Mouse (Mus musculus) right cerebral cortex, postnatal 10 days (tissue): ENCODE measurements at regions not wholly inside any gene's neighbourhood (a gene's known extent, or its start where the extent isn't known, plus 50 kb on each side); places are given as distances from the start of the nearest gene placed in this dataset.

Experiments
- DNase-seq, 2 experiments: peaks; one replicate each; pipeline ENCODE4 v3.0.0; 2021; ENCODE audit warnings: low spot score in 2 of 2

DNA sequence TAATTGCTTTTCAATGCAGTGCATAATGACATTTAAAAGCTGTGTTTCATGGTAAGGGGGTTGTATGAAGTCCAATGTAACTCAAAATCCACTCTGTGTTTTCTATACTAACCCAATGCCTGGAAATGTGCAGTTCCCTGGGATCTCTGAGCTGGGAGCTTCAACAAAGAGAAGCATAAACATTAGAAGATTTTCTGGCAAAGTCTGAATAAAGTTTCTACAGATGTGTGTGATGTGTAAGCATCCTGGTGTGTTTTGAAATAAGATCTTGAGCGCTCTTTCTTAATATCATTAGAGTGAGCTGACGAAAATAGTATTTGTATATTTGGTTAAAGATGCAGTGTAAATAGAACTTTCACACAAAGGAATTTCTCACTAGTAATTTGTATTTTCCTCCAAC is 212.2 kb upstream of the Ferd3l start:
- no peak for DNase-seq

DNA sequence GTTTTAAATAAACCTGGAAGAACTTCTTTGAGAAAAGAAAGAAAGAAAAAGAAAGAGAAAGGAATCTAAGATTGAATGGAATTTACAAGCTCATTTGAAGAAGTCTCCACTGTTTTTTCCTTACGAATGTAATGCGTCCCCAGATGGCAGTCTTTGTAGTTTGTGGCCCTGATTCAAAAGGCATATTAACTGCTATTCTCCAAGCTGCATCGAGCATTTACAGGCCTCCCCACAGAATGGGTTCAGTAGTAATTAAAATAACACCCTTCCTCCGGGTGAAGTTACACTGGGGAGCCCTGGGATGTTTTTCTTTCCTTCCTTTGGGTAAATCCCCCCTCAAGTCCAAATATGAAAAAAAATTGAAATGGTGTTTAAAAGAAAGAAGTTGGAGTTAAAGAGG is 211.2 kb upstream of the Ferd3l start:
- DNase-seq: no peak

DNA sequence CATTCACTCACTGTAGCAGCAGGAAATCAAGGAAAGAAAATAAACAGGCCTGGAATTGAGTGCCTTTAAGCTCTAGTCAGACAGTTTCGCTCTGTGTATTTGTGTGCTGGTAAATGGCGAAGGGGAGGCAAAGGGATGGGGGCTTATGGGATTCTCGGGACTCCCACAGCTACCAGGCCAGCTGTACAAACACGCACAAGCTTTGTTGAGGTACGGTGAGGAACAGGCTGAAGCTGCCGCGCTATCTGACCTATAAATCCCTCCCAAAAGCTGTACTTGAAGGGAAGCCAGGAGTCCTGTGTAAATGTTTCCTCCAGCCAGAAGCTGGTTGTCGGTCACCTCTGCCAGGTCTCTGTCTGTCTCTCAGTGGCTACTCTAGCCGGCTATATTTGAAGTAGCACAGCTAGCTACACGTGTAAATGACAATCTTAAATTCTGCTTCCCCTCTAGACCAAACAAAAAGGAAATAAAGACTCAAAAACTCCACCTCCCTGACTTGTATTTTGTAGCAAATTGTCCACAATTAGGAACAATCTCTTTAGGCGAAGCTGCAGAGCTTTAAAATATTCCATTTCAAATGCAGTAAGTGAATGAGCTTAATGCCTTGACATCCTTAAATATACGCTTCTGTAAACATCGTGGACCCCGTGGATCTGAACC is 210.5 kb upstream of the Ferd3l start:
- DNase-seq: peak; percentile 22 to 25

DNA sequence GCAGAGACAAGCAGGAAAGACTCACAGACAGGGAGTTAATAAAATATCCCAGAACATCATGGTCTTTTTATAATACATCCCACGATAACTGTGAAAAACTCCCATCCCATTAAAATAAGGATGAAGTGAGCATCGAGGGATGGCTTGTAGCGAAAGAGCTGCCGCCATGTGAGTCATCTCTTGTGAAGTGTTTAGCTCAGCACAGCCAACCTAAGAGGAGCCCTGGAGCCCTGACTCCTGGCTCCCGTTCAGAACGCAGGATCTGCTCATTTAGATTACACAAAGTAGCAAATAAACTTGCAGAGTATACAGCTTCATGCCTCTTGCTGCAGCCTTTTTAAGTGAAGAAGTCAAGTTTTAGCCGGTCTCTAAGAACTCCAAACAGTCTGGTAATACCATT is 209.2 kb upstream of the Ferd3l start:
- DNase-seq: no peak

DNA sequence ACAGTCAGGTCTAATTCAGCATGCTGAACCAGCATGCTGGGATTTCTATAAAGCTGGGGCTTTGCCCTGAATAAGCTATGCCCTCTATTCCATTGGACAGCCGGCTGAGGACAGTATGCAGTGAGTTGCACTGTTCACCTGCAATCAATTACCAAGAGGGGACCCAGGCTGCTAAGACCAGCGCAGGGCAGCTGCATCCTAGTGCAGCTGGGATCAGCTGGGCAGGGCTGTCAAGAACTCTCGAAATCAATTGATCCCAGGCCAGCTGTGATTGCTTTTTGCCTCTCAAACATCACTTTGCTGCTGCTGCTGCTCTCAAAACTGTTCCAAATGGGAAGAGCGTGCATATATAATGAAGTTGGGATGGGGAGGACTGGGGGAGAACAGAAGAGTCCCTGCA is 196.3 kb upstream of the Ferd3l start:
- no peak for DNase-seq

DNA sequence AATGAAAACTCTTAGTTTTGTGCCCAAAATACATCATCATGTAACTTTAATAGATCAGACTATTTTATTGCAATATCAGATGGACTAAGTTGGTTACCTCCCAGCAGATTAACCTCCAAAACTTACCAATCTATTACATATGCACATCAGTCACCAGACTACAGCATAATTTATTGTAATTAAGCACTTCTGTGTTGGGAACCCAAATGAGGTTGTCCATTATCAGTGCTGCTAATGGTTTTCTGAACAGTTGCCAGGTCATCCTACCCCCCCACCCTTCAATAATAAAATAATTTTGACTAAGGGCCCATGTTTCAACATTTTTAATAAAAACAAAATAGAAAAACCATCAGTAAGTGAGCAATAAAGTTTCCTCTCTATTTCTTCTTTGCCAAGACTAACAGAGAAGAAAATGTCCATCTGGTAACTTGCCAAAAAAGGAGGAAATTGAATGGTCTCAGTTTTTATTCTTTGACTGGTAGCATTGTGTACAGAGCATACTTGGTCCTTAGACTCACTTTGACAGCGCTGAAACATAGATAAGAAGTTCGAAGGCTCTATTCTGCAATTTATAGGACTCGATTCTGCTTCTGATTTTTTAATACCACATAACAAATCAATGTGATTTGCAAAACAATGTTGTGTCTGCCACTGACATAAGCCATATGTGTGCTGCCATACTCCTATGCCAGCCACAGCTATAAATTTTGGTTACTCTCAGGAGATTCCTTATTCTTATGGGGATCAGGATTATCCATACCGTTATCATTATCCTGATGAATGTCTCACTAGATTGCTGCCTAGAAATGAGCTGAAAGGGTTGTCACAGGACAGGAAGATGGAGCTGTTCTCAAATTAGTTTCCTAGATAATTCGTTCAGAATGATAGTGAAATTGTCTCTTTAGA is 152.4 kb upstream of the Ferd3l start:
- no peak for DNase-seq

DNA sequence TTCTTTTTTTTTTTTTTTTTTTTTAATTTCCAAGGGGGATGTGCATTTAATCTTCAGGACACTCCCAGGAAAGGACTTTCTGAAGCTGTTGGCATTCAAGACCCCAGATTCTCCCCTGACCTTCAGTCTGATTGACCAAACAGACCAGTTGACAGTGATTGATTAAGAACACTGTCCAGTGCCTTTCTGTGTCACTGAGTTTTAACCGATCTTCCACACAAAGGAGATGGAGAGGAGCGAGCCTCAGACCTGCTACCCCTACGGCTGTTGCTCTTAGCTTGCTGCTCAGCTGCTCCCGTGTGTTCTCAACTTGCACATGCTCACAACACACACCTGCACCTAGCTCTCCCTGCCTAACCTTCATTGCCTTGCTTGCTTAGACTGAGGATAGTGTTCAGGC is 149.7 kb upstream of the Ferd3l start:
- DNase-seq: no peak

DNA sequence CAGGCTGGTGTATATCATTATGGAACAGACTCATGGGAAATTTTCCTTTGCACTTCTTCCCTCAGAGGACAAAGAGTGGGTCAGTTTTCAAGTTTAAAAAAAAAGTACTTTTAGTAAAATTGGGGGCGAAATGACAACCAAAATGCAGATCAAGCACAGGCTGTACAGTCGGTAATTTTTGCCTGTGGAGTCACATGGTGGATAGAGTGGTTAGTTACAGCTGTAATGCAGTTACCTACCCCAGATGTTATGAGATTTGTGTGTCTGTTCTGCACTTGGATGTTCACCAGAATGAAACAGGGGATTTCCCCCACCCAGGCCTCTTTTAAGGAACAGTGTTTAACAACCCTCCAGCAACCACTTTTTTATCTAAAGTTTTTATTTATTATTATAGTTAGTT is 148.3 kb upstream of the Ferd3l start:
- DNase-seq: no peak

DNA sequence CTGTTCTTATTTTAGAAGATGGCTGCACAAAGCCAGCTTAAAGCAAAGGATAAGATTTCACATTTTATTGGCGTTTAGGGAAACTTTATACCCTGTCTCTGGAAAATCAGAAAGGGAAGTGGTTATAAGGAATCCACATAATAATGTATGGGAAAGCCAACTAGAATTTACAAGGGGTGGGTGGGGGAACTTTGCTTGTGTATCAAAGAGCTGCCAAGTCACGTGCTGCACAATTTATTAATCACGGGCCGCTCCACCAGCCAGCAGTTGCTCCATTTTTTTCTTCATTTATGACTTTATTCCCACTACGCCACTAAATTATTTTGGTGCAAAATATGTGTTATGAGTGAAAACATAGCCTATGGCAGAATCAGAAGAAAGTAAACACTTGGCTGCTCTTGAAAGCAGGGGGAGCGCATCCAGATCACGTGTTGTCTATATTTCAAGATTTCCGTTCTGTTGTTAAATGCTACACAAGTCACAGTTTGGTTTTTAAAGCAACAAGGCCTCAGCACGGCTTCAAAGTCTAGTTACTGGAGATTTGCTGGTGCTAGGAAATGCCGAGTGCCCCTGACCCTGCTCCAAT is 123.9 kb upstream of the Ferd3l start:
- no peak for DNase-seq

DNA sequence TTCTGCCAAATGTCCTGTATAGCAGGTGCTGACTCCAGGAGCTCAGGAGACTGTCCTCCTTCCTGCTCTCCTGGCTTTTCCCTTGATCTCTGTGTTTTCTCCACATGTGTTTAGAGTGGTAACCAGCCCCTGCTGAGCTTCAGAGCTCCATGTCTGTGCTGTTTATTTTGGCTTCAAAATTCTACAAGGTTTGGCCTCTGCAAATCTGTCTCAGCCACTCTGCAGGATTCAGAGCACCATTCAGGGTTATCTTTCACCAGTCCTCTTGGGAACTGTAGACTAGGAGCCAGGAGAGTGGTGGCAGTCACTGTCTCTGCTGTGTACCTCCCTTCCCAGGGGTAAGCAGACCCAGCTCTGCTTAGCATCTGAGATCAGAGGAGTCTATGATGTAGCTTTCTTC is 102.7 kb upstream of the Ferd3l start:
- DNase-seq: no peak

DNA sequence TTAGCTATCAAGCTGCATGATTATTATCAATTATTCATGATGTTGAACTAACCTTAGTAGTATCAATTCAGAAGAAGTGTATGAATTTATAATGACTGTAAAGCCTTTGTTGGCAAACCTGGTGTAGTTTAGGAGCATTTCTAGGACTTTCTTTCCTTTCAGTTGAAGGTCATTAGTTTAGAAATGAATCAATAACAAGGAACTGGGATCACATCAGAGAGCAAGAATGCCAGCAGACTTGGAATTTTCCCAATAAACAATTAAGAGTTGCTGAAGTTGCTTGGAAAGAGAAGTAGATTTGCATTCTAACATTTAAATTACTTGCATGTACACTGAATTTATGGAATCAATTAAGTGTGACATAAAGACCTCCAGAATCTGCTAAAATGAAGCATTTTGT is 79.1 kb upstream of the Ferd3l start:
- no peak for DNase-seq

DNA sequence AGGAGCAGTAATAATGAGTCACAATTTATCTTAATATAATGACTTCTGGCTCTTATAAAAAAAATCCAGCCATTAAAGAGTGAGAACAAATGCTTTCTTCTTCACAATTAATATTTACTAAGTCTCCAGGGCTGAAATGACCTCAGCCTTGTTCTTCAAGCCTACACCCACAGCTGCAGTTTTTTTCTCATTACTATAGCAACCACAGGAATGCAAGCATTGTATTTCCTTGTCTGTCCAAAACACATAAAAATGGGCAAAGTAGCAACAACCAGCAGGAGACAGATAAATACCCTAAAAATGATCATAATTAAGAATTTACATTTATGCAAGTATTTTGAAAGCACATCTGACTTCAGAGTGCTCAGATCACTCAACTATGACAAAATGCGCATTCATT is 76.5 kb upstream of the Ferd3l start:
- DNase-seq: no peak
